Mouse (Mus musculus) cerebellum, adult 2 months (tissue): ENCODE measurements at regions not wholly inside any gene's neighbourhood (a gene's known extent, or its start where the extent isn't known, plus 50 kb on each side); places are given as distances from the start of the nearest gene placed in this dataset.

Experiments
- DNase-seq, 2 experiments: peaks; one replicate each; pipeline ENCODE4 v3.0.0; 2021
- H3K27ac ChIP-seq: fragments of 200-500 bp; 2 replicates; pipeline ENCODE4 v1.5.1; 2012; ENCODE audit warnings: low read length, control low read depth, inconsistent platforms; ENCODE audit not compliant: insufficient read depth
- H3K27me3 ChIP-seq: fragments of 200-500 bp; 2 replicates; pipeline ENCODE4 v1.6.1; 2012; ENCODE audit warnings: inconsistent platforms, mild to moderate bottlenecking, low read length, moderate library complexity; ENCODE audit not compliant: control insufficient read depth, insufficient read depth
- H3K4me1 ChIP-seq: fragments of 200-500 bp; 2 replicates; pipeline ENCODE4 v1.6.1; 2011; ENCODE audit warnings: low read length; ENCODE audit not compliant: control insufficient read depth, insufficient read depth
- H3K4me3 ChIP-seq: fragments of 200-500 bp; replicated peaks from 2 replicates; pipeline ENCODE3; 2011; ENCODE audit warnings: mild to moderate bottlenecking, low read depth, low read length, control low read depth; ENCODE audit not compliant: insufficient read depth
- CTCF ChIP-seq: fragments of 200-500 bp; IDR thresholded peaks from 2 replicates; pipeline ENCODE4 v1.5.1; 2011; ENCODE audit warnings: low read depth, mild to moderate bottlenecking, control low read depth, low read length, moderate library complexity, borderline replicate concordance; ENCODE audit not compliant: insufficient read depth
- POLR2A ChIP-seq: fragments of 200-500 bp; IDR thresholded peaks from 2 replicates; pipeline ENCODE4 v1.6.1; 2011; ENCODE audit warnings: low read length, control low read depth, borderline replicate concordance; ENCODE audit not compliant: insufficient read depth
- WGBS: fragments of 180-500 bp; shearing (Covaris S2); methylation state at CpG from one replicate; pipeline ENCODE4 v1.1.7; 2018; 5-methylcytosine and 5-hydroxymethylcytosine counted together

- peaks cover 22% of the 10 kb centered on the region; the same call in 1 of the 2 replicates for H3K4me1 ChIP-seq
- 86% methylated on average over 9 of the region's 9 CpGs for WGBS
- no peak overlapping the region for H3K4me3 ChIP-seq
- DNase-seq: no peak
- H3K27me3 ChIP-seq: no peaks in the 10 kb centered on the region
- peak overlapping the region; percentile 96 for H3K27ac ChIP-seq
- TF ChIP-seq POLR2A: no peak
- no peak for TF ChIP-seq CTCF
Measured at GRCm38 (mm10) chr17:63715687-63716086, 147.2 kb upstream of the Fer start.

GRCm38 (mm10) chr17:63716161-63716560, 146.7 kb upstream of the Fer start:
- peak; percentile 87 to 96 for DNase-seq
- H3K27ac ChIP-seq: peak overlapping the region; percentile 96; the same call in 1 of the 2 replicates
- H3K4me3 ChIP-seq: no peak overlapping the region
- no peaks in the 10 kb centered on the region for H3K27me3 ChIP-seq
- 3% methylated on average over 6 of the region's 6 CpGs for WGBS
- TF ChIP-seq POLR2A: peak; percentile 39; the same call in 1 of the 2 replicates
- TF ChIP-seq CTCF: no peak
- H3K4me1 ChIP-seq: peaks cover 22% of the 10 kb centered on the region; the same call in 1 of the 2 replicates

GRCm38 (mm10) chr17:63717051-63717578, 145.7 kb upstream of the Fer start:
- 67% methylated on average over 9 of the region's 9 CpGs for WGBS
- peak in 1 of 2 experiments; percentile 17 for DNase-seq
- peak overlapping the region; percentile 96; the same call in 1 of the 2 replicates for H3K27ac ChIP-seq
- no peak overlapping the region for H3K4me3 ChIP-seq
- H3K4me1 ChIP-seq: peaks cover 22% of the 10 kb centered on the region; the same call in 1 of the 2 replicates
- no peaks in the 10 kb centered on the region for H3K27me3 ChIP-seq
- no peak for TF ChIP-seq POLR2A
- TF ChIP-seq CTCF: no peak

- Histone ChIP-seq H3K4me1 (peaks cover 18% of the 10 kb centered on the region; the same call in 1 of the 2 replicates), H3K4me3 (no peak overlapping the region), H3K27me3 (no peaks in the 10 kb centered on the region), H3K27ac (no peak overlapping the region)
- DNase-seq: no peak
- TF ChIP-seq POLR2A (no peak), CTCF (no peak)
- 94% methylated on average over 16 of the region's 16 CpGs for WGBS
Measured at GRCm38 (mm10) chr17:63718972-63719715, 143.7 kb upstream of the Fer start.

GRCm38 (mm10) chr17:63719771-63720170, 143.1 kb upstream of the Fer start:
- no peaks in the 10 kb centered on the region for H3K27me3 ChIP-seq
- no peak overlapping the region for H3K4me3 ChIP-seq
- 65% methylated on average over 4 of the region's 4 CpGs for WGBS
- H3K4me1 ChIP-seq: peaks cover 18% of the 10 kb centered on the region; the same call in 1 of the 2 replicates
- TF ChIP-seq CTCF: no peak
- TF ChIP-seq POLR2A: no peak
- DNase-seq: no peak
- H3K27ac ChIP-seq: no peak overlapping the region

GRCm38 (mm10) chr17:63720883-63721282, 142.0 kb upstream of the Fer start:
- WGBS: 28% methylated on average over 4 of the region's 4 CpGs
- Histone ChIP-seq H3K4me1 (peaks cover 13% of the 10 kb centered on the region; the same call in 1 of the 2 replicates), H3K27ac (no peak overlapping the region), H3K4me3 (no peak overlapping the region), H3K27me3 (no peaks in the 10 kb centered on the region)
- DNase-seq: peak in 1 of 2 experiments; percentile 35
- TF ChIP-seq CTCF: peak; percentile 25; the same call in 1 of the 2 replicates
- no peak for TF ChIP-seq POLR2A

GRCm38 (mm10) chr17:63722434-63723004, 140.3 kb upstream of the Fer start:
- WGBS: 79% methylated on average over 12 of the region's 12 CpGs
- no peaks in the 10 kb centered on the region; the same call in 1 of the 2 replicates for H3K4me1 ChIP-seq
- H3K27ac ChIP-seq: no peak overlapping the region
- H3K27me3 ChIP-seq: no peaks in the 10 kb centered on the region
- H3K4me3 ChIP-seq: no peak overlapping the region
- TF ChIP-seq CTCF: no peak
- DNase-seq: no peak
